Mouse (Mus musculus) bone marrow macrophage, adult 2 months (primary cell): Measurements from ENCODE around the gene Ccdc174.

Experiments used
- CTCF ChIP-seq: IDR thresholded peaks from 2 replicates; pipeline ENCODE4 v1.5.1; 2012; ENCODE audit warnings: low read depth, mild to moderate bottlenecking, low read length, moderate library complexity
- POLR2A ChIP-seq: IDR thresholded peaks from 2 replicates; pipeline ENCODE4 v1.6.1; 2012; ENCODE audit warnings: mild to moderate bottlenecking, low read depth, low read length, borderline replicate concordance

- no peak for TF ChIP-seq CTCF
- TF ChIP-seq POLR2A, result no peak
These were observed 19.5 kb upstream of the Ccdc174 start for GRCm38 (mm10) chr6:91858339-91858738.
